Mouse (Mus musculus): ENCODE results near the gene Hmgb1.

Hmgb1 gene

DNA sequence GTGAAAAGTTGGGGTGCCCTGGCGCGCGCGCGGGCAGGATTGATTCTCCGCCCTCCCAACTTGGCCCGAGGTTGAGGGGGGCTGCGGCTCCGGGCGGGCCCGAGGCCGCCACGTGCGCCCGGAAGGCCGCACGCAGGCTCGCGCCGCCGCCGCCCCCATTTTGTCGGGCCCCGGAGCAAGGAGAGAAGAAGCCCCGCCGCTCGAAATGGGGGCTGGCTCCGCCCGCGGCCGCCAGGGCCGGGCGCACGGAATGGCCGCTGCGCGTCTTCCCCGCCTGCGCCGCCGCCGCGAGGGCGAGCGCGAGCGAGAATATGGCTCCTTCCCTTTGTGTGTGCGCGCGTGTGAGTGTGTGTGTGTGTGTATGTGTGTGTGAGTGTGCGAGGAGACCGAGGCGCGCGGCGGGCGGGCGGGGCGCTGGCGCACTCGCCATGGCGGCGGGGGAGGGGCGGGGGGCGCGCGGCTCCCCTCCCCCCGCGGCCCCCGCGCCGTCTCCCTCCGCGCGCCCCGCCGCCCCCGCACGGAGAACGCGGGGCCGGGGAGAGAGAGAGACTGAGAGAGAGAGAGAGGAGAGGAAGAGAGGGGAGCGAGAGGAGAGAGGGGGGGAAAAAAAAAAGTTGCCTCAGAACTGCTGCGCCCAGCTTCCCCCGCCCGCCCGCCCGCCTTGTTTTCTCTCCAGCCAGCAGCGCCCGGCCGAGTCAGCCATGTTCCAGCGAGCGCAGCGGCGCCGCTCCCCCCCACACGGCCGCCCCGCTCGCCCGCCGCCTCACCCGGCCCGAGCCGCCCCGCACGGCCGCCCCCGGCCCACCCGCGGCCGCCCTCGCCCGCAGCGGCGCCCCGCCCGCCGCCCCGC, 132.5 kb downstream of the Hmgb1 start:
- peak; percentile 76 to 80 for DNase-seq

GRCm38 (mm10) chr5:149051194-149051570, 133.1 kb downstream of the Hmgb1 start:
- no peak for DNase-seq

- DNase-seq, result no peak
Measured at GRCm38 (mm10) chr5:149050588-149051160, 133.6 kb downstream of the Hmgb1 start.

- no peak for DNase-seq
Measured at GRCm38 (mm10) chr5:149049435-149049834, 134.9 kb downstream of the Hmgb1 start.

DNA sequence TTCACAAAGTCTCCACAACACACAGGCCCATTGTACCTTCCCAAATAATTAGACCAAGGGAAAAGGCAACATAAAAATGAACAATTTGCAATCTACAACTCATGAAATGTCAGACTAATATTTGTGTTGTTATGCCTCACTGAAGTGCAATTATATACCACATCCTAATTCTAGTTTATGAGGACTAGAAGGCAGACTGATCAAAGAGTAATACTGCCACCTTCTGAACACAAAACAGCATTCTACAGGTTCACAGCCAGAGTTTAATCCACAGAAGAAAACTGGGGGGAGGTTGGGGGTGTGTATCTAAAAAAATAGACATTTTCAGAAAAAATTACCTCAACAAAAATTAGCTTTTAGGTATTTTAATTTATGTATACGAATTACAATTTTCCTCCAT, 135.3 kb downstream of the Hmgb1 start:
- DNase-seq, result no peak

GRCm38 (mm10) chr5:149046650-149047049, 137.6 kb downstream of the Hmgb1 start:
- no peak for DNase-seq

GRCm38 (mm10) chr5:149045470-149046085, 138.7 kb downstream of the Hmgb1 start:
- no peak for DNase-seq

DNA sequence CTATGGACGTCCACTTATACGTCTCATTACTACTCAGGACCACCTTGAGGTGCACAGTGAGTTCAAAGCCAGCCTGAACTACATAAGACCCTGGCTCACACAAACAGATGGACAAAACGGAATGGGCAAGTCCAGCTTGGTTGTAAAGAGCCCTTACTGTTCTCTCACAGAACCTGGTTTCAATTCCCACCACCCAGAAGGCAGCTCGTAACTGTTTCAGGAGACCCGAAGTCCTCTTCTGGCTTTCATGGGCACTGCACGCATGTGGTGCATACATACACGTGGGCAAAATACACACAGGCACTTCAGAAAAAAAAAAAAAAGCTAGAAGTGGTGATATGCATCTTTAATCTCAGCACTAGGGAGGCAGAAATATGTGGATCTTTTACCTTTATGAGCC, 139.2 kb downstream of the Hmgb1 start:
- DNase-seq, result no peak

- no peak for DNase-seq
Measured at GRCm38 (mm10) chr5:149044067-149044466, 140.2 kb downstream of the Hmgb1 start.

DNA sequence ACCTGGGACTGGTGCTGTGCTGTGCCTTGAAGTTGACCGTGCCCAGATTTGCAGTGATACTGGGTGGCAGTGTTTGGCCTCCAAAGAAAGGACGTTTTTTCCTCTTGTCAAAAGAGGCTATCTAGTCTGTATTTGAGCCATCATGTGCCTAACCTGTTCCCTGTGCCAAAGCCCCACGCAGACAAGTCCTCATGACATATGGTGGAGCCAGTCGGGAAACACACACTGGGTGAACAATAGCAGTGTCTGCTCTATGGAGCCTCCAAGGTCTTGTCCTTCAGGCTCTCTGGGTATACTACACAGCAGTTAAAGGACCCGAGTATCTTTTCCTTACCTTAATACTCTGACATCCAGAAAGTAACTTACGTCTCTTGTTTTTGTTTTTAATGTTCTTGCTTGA, 141.0 kb downstream of the Hmgb1 start:
- no peak for DNase-seq

GRCm38 (mm10) chr5:149039825-149040224, 144.5 kb downstream of the Hmgb1 start:
- no peak for DNase-seq

DNA sequence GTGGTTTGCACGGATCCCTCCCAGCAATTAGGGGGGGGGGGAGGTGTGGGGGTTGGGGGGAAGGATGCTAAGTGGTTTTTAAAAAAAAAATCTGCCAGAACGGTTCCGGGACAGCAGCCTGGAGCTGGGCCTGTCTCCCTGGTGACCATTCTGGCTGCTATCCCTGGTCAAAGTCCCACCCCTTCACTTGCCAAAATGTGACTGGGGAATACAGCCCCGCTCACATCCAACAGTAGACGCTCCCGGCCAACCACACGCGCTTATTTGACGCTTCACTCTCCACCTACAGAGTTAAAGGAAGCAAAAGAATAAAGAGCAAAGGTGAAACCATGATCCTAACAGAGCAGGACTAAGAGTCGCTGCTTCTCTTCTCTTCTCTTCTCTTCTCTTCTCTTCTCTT, 146.6 kb downstream of the Hmgb1 start:
- no peak for DNase-seq

- DNase-seq, result no peak
Measured at GRCm38 (mm10) chr5:149036920-149037319, 147.4 kb downstream of the Hmgb1 start.

DNA sequence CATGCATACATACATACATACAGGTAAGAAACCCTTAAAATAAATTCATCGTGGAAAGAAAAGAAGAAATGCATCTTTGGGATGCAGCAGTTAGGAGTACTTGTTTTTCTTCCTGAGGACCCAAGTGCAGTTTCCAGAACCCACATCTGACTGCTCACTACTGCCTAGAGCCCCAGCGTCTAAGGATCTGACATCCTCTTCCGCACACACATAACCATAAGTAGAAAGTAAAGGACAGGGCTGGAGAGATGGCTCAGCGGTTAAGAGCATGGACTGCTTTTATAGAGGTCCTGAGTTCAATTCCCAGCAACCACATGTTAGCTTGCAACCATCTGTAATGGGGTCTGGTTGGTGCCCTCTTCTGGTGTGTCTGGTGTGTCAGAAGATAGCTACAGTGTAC, 151.9 kb downstream of the Hmgb1 start:
- no peak for DNase-seq

DNA sequence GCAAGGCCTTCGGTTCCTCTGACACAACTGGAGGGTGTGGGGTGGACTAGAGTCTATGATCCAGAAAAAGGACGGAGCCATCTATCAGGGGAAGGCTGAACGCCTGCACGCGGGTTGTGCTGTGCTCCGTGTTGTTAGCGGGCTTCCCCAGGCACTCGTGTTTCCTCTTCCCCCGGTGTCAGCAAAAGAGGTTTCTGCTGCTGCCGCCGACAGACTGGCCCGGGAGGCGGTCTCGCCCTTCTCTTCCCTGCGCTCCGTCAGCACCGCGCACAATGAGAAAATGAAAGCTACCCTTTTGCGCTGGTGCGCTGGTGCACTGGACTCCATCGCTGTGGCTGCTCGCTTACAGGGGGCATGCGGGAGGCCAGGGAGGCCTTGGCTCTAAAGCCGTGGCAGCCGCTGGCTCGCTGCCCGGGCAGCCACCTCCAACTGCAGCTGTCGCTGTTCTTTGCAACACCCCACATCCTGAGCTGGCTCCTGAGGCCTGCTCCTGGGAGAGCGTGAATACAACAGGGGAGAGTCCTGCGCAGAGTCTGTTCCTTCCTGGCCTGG, 153.0 kb downstream of the Hmgb1 start:
- peak; percentile 52 to 64 for DNase-seq

DNA sequence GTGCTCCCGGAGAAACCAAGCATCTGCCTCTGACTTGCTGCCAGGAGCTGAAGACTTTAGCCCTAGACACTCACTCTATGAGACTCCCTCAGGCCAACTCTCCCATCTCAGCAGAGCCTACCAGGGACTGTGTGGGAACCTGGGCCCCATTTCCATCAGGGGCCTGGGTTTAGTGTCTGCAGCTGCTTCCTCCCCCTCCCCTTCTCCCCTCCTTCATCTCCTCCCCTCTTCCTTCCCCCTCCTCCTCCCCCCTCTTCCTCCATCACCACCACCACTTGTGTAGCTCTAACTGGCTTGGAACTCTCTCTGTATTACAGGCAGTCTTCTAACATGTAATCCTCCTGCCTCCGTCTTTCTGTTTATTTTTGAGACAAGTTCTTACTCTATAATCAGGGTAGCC, 154.2 kb downstream of the Hmgb1 start:
- no peak for DNase-seq

DNA sequence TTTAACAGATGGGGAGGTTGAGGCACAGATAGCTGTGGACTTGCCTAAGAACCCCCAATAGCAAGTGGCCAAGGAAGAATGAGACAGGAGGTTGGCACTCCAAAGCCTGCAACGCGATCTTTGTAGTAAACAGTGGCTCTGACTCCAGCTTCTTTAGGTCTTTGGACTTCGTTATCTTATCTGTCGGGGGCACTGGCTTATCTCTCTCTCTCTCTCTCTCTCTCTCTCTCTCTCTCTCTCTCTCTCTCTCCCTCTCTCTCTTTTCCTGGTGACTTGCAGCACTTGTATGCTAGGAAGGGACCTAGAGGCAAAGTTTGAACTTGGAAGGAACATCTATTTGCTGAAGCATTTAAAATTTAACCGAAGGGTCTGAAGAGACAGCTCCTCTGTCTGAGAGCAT, 155.9 kb downstream of the Hmgb1 start:
- no peak for DNase-seq

DNA sequence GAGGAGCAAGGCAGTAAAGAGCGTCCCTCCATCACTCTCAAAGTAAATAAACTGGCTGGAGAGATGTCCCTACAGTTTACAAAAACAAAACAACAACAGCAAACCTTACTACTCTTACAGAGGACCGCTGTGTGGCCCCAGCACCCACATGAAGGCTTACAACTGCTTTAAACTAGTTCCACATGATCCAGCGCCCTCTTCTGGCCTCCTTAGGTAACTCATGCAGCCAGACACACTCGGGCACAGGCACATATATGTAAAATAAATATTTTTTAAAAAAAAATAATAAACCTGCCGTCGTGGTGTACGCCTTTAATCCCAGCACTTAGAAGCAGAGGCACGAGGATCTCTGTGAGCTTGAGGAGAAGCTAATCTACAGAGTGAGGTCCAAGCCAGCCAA, 156.9 kb downstream of the Hmgb1 start:
- no peak for DNase-seq

GRCm38 (mm10) chr5:149021120-149021519, 163.2 kb downstream of the Hmgb1 start:
- no peak for DNase-seq

DNA sequence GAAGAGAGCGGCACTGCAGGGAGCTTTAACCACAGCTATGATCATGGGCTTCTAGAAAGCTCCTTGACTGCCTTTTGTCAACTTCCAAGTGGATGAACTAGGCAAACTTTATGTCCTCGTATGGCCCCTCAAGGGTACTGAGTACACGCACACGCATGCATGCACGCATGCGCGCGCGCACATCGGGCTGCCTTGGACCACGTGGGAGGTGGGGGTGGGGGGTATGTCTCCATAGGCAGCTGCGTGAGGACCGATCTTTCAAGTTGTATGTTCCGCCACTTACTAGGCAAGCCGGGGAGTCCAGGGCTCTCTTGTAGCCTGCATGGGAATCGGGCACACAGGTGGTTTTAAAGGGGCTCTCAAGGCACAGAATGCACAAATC, 163.6 kb downstream of the Hmgb1 start:
- DNase-seq, result no peak

GRCm38 (mm10) chr5:149020059-149020680, 164.1 kb downstream of the Hmgb1 start:
- no peak for DNase-seq

- DNase-seq, result no peak
Measured at GRCm38 (mm10) chr5:149017666-149018415, 166.4 kb downstream of the Hmgb1 start.

- DNase-seq, result no peak
Measured at GRCm38 (mm10) chr5:149017181-149017580, 167.1 kb downstream of the Hmgb1 start.
